Mouse (Mus musculus) midbrain, postnatal 0 days (tissue): ENCODE measurements around the gene Hs3st2. TPM values are rescaled to one million over a fixed set of nuclear protein-coding genes. Genes with fewer than 3 reads are reported as not detected.

ENCODE experiments used
- ATAC-seq: fragments of 200-750 bp; cut with Nextera tagmentation; 2 replicates; pipeline ENCODE4 v1.8.0; 2017; ENCODE audit warnings: moderate number of reproducible peaks, mild to moderate bottlenecking, moderate TSS enrichment, moderate library complexity; ENCODE audit not compliant: low FRiP score
- DNase-seq: peaks from one replicate; pipeline ENCODE4 v3.0.0-alpha.2; 2015; ENCODE audit warnings: low spot score
- H3K27ac ChIP-seq: fragments of 300-500 bp; sonication (generic); 2 replicates; pipeline ENCODE4 v1.5.1; 2014; ENCODE audit warnings: low read depth, mild to moderate bottlenecking, low read length, mixed read lengths
- H3K27me3 ChIP-seq: fragments of 300-500 bp; sonication (generic); 2 replicates; pipeline ENCODE4 v1.6.1; 2014; ENCODE audit warnings: low read length, control low read depth, mixed read lengths; ENCODE audit not compliant: insufficient read depth
- H3K36me3 ChIP-seq: fragments of 300-500 bp; sonication (generic); 2 replicates; pipeline ENCODE4 v1.6.1; 2014; ENCODE audit warnings: low read length, control low read depth, mixed read lengths; ENCODE audit not compliant: insufficient read depth
- H3K4me1 ChIP-seq: fragments of 300-500 bp; sonication (generic); 2 replicates; pipeline ENCODE4 v1.6.1; 2014; ENCODE audit warnings: mild to moderate bottlenecking, control low read depth, antibody characterized with exemption, low read length, mixed read lengths; ENCODE audit not compliant: insufficient read depth
- H3K4me2 ChIP-seq: fragments of 300-500 bp; sonication (generic); 2 replicates; pipeline ENCODE4 v1.6.1; 2014; ENCODE audit warnings: low read depth, mild to moderate bottlenecking, low read length, mixed read lengths; ENCODE audit not compliant: poor library complexity, severe bottlenecking
- H3K4me3 ChIP-seq: fragments of 300-500 bp; sonication (generic); 2 replicates; pipeline ENCODE4 v1.5.1; 2014; ENCODE audit warnings: low read depth, mild to moderate bottlenecking, low read length, moderate library complexity
- H3K9ac ChIP-seq: fragments of 300-500 bp; sonication (generic); replicated peaks from 2 replicates; pipeline ENCODE4 v1.6.1; 2014; ENCODE audit warnings: mild to moderate bottlenecking, low read length, moderate library complexity, mixed read lengths; ENCODE audit not compliant: poor library complexity, severe bottlenecking
- H3K9me3 ChIP-seq: fragments of 300-500 bp; sonication (generic); 2 replicates; pipeline ENCODE4 v1.6.1; 2016; ENCODE audit warnings: low read length, control low read depth
- CTCF ChIP-seq: IDR thresholded peaks from 2 replicates; pipeline ENCODE4 v1.5.1; 2016; ENCODE audit warnings: antibody characterized with exemption, mild to moderate bottlenecking
- WGBS: fragments of 180-500 bp; shearing (Covaris S2); extraction: QIAGEN DNeasy Blood & Tissue Kit; methylation state at CpG from one replicate; pipeline ENCODE4 v1.1.7; 2014; 5-methylcytosine and 5-hydroxymethylcytosine counted together
- polyA plus RNA-seq: library from polyadenylated mRNA; unstranded; fragments of >200 nt; fragmentation: Nextera tagmentation; extraction: Ambion mirVana; gene quantifications from 2 replicates; pipeline ENCODE4 v1.2.1, GENCODE M21; 2015
- total RNA-seq: library from RNA; depleted of rRNA; stranded (reverse); fragments of >200 nt; gene quantifications from 2 replicates; pipeline ENCODE4 v1.2.3, GENCODE M21; 2014

The Hs3st2 gene
- total and polyA plus RNA-seq, 2 experiments from 2014 or later = 22.5 to 30.5 TPM

DNA sequence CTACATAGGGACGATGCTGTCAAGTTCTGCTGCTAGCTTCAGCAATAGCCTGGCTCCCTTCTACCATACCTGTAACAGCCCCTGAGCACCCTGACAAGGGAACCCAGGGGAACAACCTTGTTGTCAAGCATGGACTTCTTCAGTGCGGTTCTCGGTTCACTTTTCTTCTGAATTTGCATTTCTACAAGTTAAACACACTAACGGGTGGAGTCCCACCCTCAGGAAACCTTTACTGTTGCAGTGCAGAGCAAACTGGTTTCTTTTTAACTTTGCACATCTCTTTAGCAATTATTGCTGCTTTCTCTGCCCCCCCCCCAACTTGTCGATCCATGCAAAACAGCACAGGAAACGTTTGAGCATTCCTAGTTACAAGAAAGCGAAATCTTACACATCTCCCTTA lies 19.7 kb upstream of the Hs3st2 start:
- Histone ChIP-seq H3K27ac (no peak overlapping the region), H3K36me3 (no peaks in the 10 kb centered on the region), H3K4me1 (no peaks in the 10 kb centered on the region), H3K9ac (no peak overlapping the region), H3K9me3 (no peaks in the 10 kb centered on the region), H3K27me3 (no peaks in the 10 kb centered on the region), H3K4me3 (no peak overlapping the region), H3K4me2 (no peak overlapping the region)
- no peak for TF ChIP-seq CTCF
- DNase-seq (no peak), ATAC-seq (no peak)
- WGBS = 86% methylated on average over 7 of the region's 7 CpGs

DNA sequence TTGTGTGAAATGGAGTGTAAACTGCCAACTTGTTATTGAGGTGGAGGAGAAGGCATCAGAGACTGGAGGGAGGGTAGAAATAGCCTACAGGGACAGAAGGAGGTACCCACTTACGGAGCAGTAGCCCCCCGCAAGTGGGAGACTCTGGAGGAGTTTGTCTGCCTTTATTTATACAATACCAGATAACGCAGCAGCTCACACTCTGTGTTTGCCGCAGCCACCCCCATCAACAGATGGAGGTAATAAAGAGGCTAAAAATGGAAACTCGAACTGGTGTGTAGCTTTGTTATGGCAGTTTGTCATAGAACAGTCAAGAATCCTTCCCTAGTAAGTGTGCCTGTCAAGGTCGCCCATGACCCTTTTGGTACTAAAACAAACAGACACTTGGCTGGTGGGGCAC lies 16.2 kb upstream of the Hs3st2 start:
- Histone ChIP-seq H3K27me3 (no peaks in the 10 kb centered on the region), H3K36me3 (no peaks in the 10 kb centered on the region), H3K4me2 (no peak overlapping the region), H3K9ac (no peak overlapping the region), H3K4me3 (no peak overlapping the region), H3K9me3 (no peaks in the 10 kb centered on the region), H3K27ac (no peak overlapping the region), H3K4me1 (no peaks in the 10 kb centered on the region)
- 63% methylated on average over 6 of the region's 6 CpGs for WGBS
- ATAC-seq = no peak
- TF ChIP-seq CTCF = no peak
- DNase-seq = no peak

DNA sequence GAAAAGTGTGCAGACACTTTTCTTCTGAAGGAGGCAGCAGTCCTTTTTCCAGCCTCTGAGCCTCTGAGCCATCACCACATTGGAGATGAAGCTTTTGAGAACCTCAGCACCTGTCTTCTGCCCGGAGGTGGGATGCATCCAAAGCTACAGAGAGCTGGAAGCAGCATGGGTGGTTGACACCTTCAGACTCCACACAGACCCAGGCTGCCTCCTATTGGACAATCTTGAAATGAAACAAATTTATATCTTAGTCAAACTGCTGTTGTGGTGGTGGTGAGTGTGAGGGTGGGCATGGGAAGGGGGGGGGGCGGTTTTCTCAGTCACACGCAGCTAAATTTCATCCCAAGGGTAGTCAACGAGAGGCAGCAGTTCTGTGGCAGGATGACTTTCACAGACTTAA lies 12.7 kb upstream of the Hs3st2 start:
- H3K27ac ChIP-seq = no peak overlapping the region
- no peaks in the 10 kb centered on the region for H3K9me3 ChIP-seq
- H3K4me3 ChIP-seq = no peak overlapping the region
- 0 out of 2 replicates have a peak, but pooled peaks cover 2% of the 10 kb centered on the region for H3K4me1 ChIP-seq
- no peak for ATAC-seq
- no peak overlapping the region for H3K4me2 ChIP-seq
- WGBS = 75% methylated on average over 4 of the region's 4 CpGs
- peak; percentile 30; the same call in 1 of the 2 replicates for TF ChIP-seq CTCF
- H3K36me3 ChIP-seq = no peaks in the 10 kb centered on the region
- no peak overlapping the region for H3K9ac ChIP-seq
- H3K27me3 ChIP-seq = no peaks in the 10 kb centered on the region
- DNase-seq = no peak

DNA sequence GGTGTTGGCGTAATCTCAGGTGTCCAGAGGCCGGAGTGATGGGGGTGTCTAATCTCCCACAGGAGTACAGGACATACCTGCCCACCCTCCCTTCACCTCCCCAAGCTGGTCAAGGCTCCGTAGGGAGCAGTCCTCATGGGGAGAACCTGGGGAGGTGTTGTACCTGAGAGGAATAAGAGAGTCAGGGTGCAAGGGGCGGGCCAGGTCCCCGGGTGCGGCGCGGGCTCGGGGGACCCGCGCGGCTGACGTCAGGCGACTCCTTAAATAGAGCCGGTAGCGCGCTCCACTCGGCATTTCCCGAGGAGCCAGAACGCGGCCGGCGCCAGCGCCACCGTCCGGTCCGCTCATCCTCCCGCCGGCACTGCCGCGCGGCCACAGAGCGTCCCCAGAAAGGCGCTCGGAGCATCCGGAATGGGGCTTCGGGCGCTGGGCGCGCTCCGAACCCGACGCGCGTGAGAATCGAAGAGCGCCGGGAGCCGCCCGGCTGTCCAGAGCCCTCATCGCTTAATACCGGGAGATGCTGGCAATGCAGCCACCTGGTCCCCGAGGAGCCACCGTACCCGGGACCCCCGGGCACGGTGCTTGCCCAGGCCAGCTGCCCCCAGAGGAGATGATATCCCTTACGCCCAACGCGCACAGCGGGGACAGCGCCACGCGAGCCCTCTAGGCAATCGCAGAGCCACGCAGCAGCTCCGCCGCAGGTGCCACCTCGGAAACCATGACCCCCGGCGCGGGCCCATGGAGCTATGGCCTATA lies 503 bp downstream of the Hs3st2 start:
- TF ChIP-seq CTCF = peak; percentile 51
- peak overlapping the region; percentile 63 for H3K4me3 ChIP-seq
- DNase-seq (peak; percentile 59), ATAC-seq (peak; percentile 59)
- no peaks in the 10 kb centered on the region for H3K36me3 ChIP-seq
- H3K27me3 ChIP-seq = peaks cover 19% of the 10 kb centered on the region
- no peaks in the 10 kb centered on the region for H3K9me3 ChIP-seq
- peak overlapping the region; percentile 26; the same call in 1 of the 2 replicates for H3K27ac ChIP-seq
- peak overlapping the region; percentile 62 for H3K9ac ChIP-seq
- 4% methylated on average over 65 of the region's 72 CpGs for WGBS
- H3K4me2 ChIP-seq = peak overlapping the region; percentile 94
- H3K4me1 ChIP-seq = 0 out of 2 replicates have a peak, but pooled peaks cover 5% of the 10 kb centered on the region

DNA sequence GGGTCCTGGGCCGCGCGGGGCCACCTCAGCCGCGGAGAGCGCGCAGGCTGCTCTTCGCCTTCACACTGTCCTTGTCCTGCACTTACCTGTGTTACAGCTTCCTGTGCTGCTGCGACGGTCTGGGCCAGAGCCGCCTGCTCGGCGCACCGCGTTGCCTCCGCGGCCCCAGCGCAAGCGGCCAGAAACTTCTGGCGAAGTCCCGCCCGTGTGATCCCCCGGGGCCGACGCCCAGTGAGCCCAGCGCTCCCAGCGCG lies 1.0 kb downstream of the Hs3st2 start:
- no peak for TF ChIP-seq CTCF
- H3K4me2 ChIP-seq = peak overlapping the region; percentile 94

DNA sequence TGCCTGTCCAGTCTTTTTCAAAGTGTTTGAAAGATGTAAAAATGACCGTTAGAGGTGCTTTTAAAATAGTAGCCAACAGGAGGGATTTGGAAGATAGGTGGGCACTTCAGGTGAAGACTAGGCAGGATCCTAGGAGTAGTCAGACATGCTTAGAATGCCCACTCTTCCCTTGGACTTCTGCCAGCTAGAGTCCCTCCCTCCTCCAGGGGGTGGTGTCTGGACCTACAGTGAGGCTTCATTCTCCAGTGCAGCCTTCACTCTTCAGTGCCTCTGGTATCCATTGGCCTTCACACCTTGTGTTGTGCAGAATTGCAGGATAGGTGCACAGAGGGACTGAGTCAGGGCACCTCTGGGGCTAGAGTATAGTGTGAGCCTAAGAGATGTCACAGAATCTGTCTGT lies 2.2 kb downstream of the Hs3st2 start:
- no peaks in the 10 kb centered on the region for H3K9me3 ChIP-seq
- peaks cover 19% of the 10 kb centered on the region for H3K27me3 ChIP-seq
- peak; percentile 31; the same call in 1 of the 2 replicates for TF ChIP-seq CTCF
- no peak for ATAC-seq
- 0 out of 2 replicates have a peak, but pooled peaks cover 5% of the 10 kb centered on the region for H3K4me1 ChIP-seq
- H3K27ac ChIP-seq = no peak overlapping the region
- peak; percentile 20 for DNase-seq
- no peaks in the 10 kb centered on the region for H3K36me3 ChIP-seq
- peak overlapping the region; percentile 63 for H3K4me3 ChIP-seq
- WGBS = 71% methylated on average over 1 of the region's 1 CpGs
- H3K4me2 ChIP-seq = peak overlapping the region; percentile 94
- no peak overlapping the region for H3K9ac ChIP-seq

More for the DNA sequence above, 1.0 kb downstream of the Hs3st2 start:
- peak overlapping the region; percentile 63 for H3K4me3 ChIP-seq
- H3K9me3 ChIP-seq = no peaks in the 10 kb centered on the region
- 0 out of 2 replicates have a peak, but pooled peaks cover 5% of the 10 kb centered on the region for H3K4me1 ChIP-seq
- peaks cover 19% of the 10 kb centered on the region for H3K27me3 ChIP-seq
- H3K9ac ChIP-seq = peak overlapping the region; percentile 62
- WGBS = 2% methylated on average over 27 of the region's 28 CpGs
- no peak for DNase-seq
- no peak overlapping the region for H3K27ac ChIP-seq
- H3K36me3 ChIP-seq = no peaks in the 10 kb centered on the region
- ATAC-seq = peak; percentile 34; the same call in 1 of the 2 replicates
